Mouse (Mus musculus) lung, postnatal 0 days (tissue): ENCODE results near the gene Pitpnb.

ENCODE experiments used
- CTCF ChIP-seq: IDR thresholded peaks from 2 replicates; pipeline ENCODE4 v1.5.1; 2016; ENCODE audit warnings: antibody characterized with exemption, mild to moderate bottlenecking
- EP300 ChIP-seq: IDR thresholded peaks from 2 replicates; pipeline ENCODE4 v1.6.1; 2016; ENCODE audit warnings: antibody characterized with exemption, mild to moderate bottlenecking, control low read depth

GRCm38 (mm10) chr5:111404721-111405120 is 74.2 kb downstream of the Pitpnb start:
- TF ChIP-seq CTCF (no peak), EP300 (no peak)
